Mouse (Mus musculus): ENCODE measurements around the gene Daglb.
"Not testable (repeated sequence)": the region's sequence is repeated elsewhere in the genome, so short reads cannot be mapped to it uniquely, and the experiment has no call there.

The Daglb gene

GRCm38 (mm10) chr5:143487998-143488397 is 23.6 kb downstream of the Daglb start:
- no peak for DNase-seq

DNA sequence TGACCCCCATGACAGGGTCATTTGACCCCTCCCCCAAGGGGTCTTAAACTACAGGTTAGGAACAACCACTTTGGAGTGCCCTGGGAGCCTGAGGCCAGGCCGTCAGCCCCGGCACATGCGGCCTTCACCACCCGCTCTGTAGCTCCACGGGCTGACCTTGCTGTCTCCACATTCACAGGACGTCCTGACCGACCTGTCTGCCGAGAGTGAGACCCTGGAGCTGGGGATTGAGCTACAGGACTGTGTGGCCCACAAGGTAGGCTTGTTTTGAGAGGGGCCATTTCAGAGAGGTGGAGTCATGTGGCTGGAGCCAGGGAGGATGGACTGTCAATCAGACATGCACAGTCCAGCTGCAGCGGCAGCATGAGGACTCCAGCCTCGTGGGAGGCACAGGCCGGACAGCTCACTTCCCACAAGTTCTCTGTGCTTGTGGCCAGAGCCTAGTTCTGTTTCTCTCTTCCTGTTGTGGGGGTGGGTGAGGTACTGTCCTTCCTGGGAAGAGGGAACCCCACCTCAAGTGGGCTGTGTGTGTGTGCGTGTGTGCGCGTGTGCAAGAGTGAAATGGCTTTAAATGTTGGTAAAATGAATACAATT is 25.5 kb downstream of the Daglb start:
- no peak for DNase-seq

DNA sequence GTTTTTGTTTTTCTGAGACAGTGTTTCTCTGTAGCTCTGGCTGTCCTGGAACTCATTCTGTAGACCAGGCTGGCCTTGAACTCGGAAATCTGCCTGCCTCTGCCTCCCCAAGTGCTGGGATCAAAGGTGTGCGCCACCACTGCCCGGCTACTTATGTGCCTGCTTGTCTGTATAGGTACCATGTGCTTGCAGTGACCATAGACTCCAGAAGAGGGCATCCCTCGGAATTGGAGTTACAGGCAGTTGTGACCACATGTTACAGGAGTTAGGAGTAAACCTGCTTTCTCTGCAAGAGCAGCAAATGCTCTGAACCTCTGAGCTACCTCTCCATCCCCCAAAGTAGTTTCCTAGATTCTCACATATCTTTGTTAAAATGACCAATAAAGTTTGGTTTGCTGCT is 27.4 kb downstream of the Daglb start:
- no peak for DNase-seq

GRCm38 (mm10) chr5:143493163-143493562 is 28.8 kb downstream of the Daglb start:
- no peak for DNase-seq

DNA sequence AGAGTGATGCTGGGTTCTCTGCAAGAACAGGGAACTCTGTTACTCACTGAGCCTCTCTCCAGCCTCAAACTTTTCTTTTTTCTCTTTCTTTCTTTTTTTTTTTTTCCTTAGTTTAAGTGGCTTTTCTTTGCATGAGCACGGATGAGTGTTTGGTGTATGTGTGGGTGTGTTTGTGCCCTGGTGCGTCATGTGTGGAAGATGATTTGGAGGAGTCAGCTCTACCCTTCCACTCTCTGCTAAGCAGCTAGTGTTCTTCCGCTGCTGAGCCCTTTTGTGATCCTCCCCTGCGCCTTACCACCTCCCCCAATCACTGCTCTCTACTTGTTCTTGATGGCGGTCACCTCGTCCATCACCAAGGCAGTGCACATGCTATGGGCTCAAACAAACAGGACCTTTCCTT is 31.3 kb downstream of the Daglb start:
- no peak for DNase-seq

DNA sequence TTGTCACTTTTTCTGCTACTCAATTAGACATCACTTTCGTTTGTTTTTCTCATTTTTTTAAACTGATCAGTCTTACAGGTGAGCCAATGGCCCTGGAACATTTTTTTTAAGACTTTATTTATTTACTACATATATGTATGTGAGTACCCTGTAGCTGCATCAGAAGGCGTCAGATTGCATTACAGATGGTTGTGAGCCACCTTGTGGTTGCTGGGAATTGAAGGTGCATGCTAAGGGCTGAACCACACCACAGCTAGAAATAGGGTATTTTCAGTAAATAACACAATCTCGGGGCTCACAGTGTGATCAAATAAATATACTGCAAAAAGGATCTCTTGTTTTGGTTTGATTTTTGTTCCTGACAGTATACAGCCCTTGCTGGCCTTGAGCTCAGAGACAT is 33.1 kb downstream of the Daglb start:
- no peak for DNase-seq

GRCm38 (mm10) chr5:143499197-143499596 is 34.8 kb downstream of the Daglb start:
- DNase-seq, result no peak

GRCm38 (mm10) chr5:143499686-143500085 is 35.3 kb downstream of the Daglb start:
- no peak for DNase-seq

GRCm38 (mm10) chr5:143500711-143501110 is 36.3 kb downstream of the Daglb start:
- not testable (repeated sequence) for DNase-seq

DNA sequence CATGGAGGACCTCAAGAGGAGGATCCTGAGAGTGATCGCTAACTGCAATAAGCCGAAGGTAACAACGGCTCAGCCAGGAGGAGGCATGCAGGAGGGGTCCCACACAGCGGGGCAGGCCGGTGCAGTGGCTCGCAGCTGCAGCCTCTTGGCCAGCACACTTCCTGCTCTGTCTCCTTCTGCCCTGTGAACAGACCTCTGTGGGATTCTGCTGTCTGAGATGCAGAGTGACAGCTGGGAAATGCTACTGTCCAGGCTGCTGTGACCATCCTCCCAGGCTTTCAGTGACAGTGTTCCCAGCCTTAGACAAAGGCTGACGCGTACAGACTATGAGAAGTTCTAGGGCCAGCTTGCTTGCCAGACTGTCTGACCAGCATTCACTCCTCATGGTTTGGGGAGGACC is 36.8 kb downstream of the Daglb start:
- no peak for DNase-seq

GRCm38 (mm10) chr5:143501649-143502048 is 37.3 kb downstream of the Daglb start:
- DNase-seq, result no peak

GRCm38 (mm10) chr5:143502899-143503557 is 38.6 kb downstream of the Daglb start:
- DNase-seq, result no peak

DNA sequence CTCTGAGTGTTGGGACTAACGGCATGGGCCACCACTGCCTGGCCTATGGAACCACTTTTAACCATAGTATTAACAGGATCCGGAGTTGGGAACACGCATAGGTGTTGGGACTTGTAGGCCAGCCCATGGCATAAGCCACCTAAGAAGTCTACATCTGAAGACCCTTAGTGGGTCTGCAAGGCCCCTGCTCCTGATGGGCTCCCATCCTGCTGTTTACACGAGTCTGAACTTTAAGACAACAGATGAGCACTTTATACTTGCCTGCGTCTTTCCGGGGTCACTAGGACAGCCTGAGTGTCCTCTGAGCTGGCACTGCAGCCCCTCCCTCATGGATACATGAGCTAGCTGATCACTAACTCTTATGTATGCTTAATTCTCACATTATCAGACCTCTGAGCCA is 39.4 kb downstream of the Daglb start:
- DNase-seq, result no peak

GRCm38 (mm10) chr5:143504453-143504852 is 40.1 kb downstream of the Daglb start:
- no peak for DNase-seq

- DNase-seq, result no peak
Observed at GRCm38 (mm10) chr5:143505056-143505455, 40.7 kb downstream of the Daglb start.

DNA sequence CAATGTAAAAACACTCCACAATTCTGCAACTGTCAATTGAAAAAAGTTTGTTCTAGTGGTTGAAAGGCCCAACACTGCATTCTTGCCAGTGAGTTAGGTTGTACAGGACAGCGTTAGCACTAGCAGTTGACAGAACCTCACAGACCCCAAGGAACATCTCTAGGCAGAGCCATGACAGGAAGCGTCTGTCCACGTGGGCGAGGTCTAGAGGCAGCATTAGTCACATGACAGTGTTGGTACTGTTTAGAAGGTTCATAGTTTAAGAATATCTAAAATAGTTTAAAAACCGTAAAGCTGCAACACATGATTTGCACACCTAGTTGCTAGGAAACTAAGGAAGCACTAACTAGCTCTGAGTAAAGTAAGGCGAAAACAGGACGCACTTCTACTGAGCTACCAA is 41.2 kb downstream of the Daglb start:
- DNase-seq, result no peak

DNA sequence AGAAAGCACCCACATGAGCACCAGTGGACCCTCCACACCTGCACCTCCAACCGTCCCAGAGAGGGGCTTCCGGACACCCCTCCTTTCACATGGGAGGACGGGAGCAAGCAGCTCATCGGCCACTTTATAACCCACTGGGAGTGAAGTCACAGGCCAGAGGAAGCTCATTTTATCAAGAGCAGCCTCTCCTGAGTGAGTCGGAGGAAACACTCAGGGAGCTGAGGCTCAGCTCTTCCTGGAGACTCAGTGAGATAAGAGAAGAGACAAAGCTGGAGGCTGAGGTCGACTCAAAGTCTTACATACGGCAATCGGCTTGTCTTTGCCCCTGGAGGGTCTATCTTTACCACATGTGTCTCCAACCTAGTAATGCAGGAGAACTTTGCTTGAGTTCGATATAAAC is 44.9 kb downstream of the Daglb start:
- DNase-seq, result no peak

- DNase-seq, result no peak
Observed at GRCm38 (mm10) chr5:143509737-143510136, 45.4 kb downstream of the Daglb start.

GRCm38 (mm10) chr5:143511577-143511976 is 47.2 kb downstream of the Daglb start:
- DNase-seq, result no peak

- no peak for DNase-seq
Observed at GRCm38 (mm10) chr5:143512305-143512704, 47.9 kb downstream of the Daglb start.

- no peak for DNase-seq
Observed at GRCm38 (mm10) chr5:143514878-143515277, 50.5 kb downstream of the Daglb start.

GRCm38 (mm10) chr5:143517005-143517404 is 52.6 kb downstream of the Daglb start:
- DNase-seq, result no peak

DNA sequence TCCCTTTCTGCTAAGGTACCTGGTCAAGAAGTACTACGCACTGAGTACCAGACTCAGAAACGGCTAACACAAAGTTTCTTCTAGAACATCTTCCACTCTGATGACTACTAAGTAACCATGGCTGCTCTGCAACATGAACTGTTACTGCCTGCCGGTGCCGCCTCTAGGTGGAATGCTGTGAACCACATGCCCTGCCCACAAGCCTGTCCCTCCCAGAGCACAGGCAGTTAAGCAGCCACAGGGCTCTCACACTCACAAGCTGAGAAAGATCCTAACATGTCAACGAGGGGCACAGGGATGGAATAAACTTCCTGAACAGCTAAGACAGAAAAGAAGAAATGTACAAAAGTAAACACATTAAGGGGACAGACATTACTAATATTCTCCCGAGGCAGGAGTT is 53.1 kb downstream of the Daglb start:
- DNase-seq, result no peak

- DNase-seq, result no peak
Observed at GRCm38 (mm10) chr5:143518045-143518591, 53.7 kb downstream of the Daglb start.

DNA sequence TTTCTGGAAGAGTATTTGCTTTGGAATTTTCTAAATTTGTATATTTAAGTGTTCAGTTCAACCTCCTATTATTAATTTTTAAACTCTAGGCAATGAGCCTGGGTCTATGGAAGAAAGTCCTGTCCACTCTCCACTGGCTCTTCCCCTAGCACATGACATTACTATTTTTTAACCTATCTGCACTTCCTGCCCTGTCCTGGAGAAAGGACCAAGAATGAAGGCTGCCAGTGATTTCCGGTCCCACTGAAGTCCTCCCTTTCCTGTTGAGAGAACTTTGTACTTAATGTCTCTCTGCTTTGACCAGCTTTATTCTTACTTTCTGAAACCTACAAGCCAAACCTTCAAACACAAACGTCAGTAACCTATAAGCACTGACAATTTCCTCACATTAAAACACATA is 56.0 kb downstream of the Daglb start:
- DNase-seq, result no peak

All from cerebellum, adult 8-10 months (tissue).